Mouse (Mus musculus) hindbrain, embryonic 12.5 days (tissue): ENCODE data around the gene 1700123O20Rik. TPM values are rescaled to one million over a fixed set of nuclear protein-coding genes. Genes with fewer than 3 reads are reported as not detected.
A peak's percentile ranks its signal among the peaks of the same experiment; 100 is the strongest.

ENCODE experiments used
- ATAC-seq: fragments of 200-750 bp; cut with Nextera tagmentation; 2 replicates; pipeline ENCODE4 v1.8.0; 2017; ENCODE audit warnings: moderate TSS enrichment; ENCODE audit not compliant: low FRiP score
- H3K27ac ChIP-seq: fragments of 300-500 bp; sonication (generic); 2 replicates; pipeline ENCODE4 v1.5.1; 2016; ENCODE audit warnings: mild to moderate bottlenecking
- H3K27me3 ChIP-seq: fragments of 300-500 bp; sonication (generic); 2 replicates; pipeline ENCODE4 v1.6.1; 2016; ENCODE audit warnings: mild to moderate bottlenecking
- H3K36me3 ChIP-seq: fragments of 300-500 bp; sonication (generic); 2 replicates; pipeline ENCODE4 v1.6.1; 2016; ENCODE audit warnings: mild to moderate bottlenecking
- H3K4me1 ChIP-seq: fragments of 300-500 bp; sonication (generic); 2 replicates; pipeline ENCODE4 v1.6.1; 2016
- H3K4me2 ChIP-seq: fragments of 300-500 bp; sonication (generic); replicated peaks from 2 replicates; pipeline ENCODE4 v1.6.1; 2016; ENCODE audit warnings: mild to moderate bottlenecking
- H3K4me3 ChIP-seq: fragments of 300-500 bp; sonication (generic); 2 replicates; pipeline ENCODE4 v1.5.1; 2016; ENCODE audit warnings: mild to moderate bottlenecking
- H3K9ac ChIP-seq: fragments of 300-500 bp; sonication (generic); 2 replicates; pipeline ENCODE4 v1.6.1; 2016; ENCODE audit warnings: mild to moderate bottlenecking, moderate library complexity
- H3K9me3 ChIP-seq: fragments of 300-500 bp; sonication (generic); replicated peaks from 2 replicates; pipeline ENCODE4 v1.6.1; 2016; ENCODE audit warnings: mild to moderate bottlenecking
- WGBS: fragments of 180-500 bp; shearing (Covaris S2); methylation state at CpG from one replicate; pipeline ENCODE4 v1.1.7; 2016; 5-methylcytosine and 5-hydroxymethylcytosine counted together
- microRNA-seq: library from miRNA; unstranded; fragments of <30 nt; microRNA quantifications from one replicate; pipeline ENCODE4, GENCODE M21; 2017
- polyA plus RNA-seq: library from polyadenylated mRNA; unstranded; fragments of >200 nt; fragmentation: Nextera tagmentation; extraction: Ambion mirVana; gene quantifications from 2 replicates; pipeline ENCODE4 v1.2.1, GENCODE M21; 2016

Gene 1700123O20Rik
- polyA plus RNA-seq, 1 experiment from 2014 or later: 86.4 TPM

- no peaks in the 10 kb centered on the region for H3K36me3 ChIP-seq
- H3K4me1 ChIP-seq: no peaks in the 10 kb centered on the region
- no peak overlapping the region for H3K9ac ChIP-seq
- 79% methylated on average over 4 of the region's 4 CpGs for WGBS
- H3K27ac ChIP-seq: no peak overlapping the region
- H3K4me2 ChIP-seq: no peak overlapping the region
- H3K27me3 ChIP-seq: no peaks in the 10 kb centered on the region
- no peak overlapping the region for H3K4me3 ChIP-seq
- ATAC-seq: no peak
- H3K9me3 ChIP-seq: no peaks in the 10 kb centered on the region
Observed at GRCm38 (mm10) chr14:54734004-54734403, 48.0 kb downstream of the 1700123O20Rik start.

- no peak for ATAC-seq
- WGBS: 79% methylated on average over 4 of the region's 4 CpGs
Observed at GRCm38 (mm10) chr14:54735221-54735620, 49.2 kb downstream of the 1700123O20Rik start.

GRCm38 (mm10) chr14:54736555-54737552, 50.8 kb downstream of the 1700123O20Rik start:
- H3K36me3 ChIP-seq: no peaks in the 10 kb centered on the region
- H3K9me3 ChIP-seq: no peaks in the 10 kb centered on the region
- no peak overlapping the region for H3K4me3 ChIP-seq
- peak overlapping the region; percentile 46 for H3K27ac ChIP-seq
- no peaks in the 10 kb centered on the region for H3K27me3 ChIP-seq
- H3K4me2 ChIP-seq: no peak overlapping the region
- H3K9ac ChIP-seq: no peak overlapping the region
- WGBS: 68% methylated on average over 14 of the region's 14 CpGs
- ATAC-seq: no peak
- H3K4me1 ChIP-seq: no peaks in the 10 kb centered on the region

More at GRCm38 (mm10) chr14:54735221-54735620, 49.2 kb downstream of the 1700123O20Rik start:
- no peaks in the 10 kb centered on the region for H3K9me3 ChIP-seq
- no peaks in the 10 kb centered on the region for H3K4me1 ChIP-seq
- H3K27ac ChIP-seq: no peak overlapping the region
- no peaks in the 10 kb centered on the region for H3K36me3 ChIP-seq
- H3K4me2 ChIP-seq: no peak overlapping the region
- H3K9ac ChIP-seq: no peak overlapping the region
- H3K4me3 ChIP-seq: no peak overlapping the region
- no peaks in the 10 kb centered on the region for H3K27me3 ChIP-seq

GRCm38 (mm10) chr14:54737634-54738033, 51.6 kb downstream of the 1700123O20Rik start:
- Histone ChIP-seq H3K9ac (no peak overlapping the region), H3K27me3 (no peaks in the 10 kb centered on the region), H3K27ac (no peak overlapping the region), H3K4me1 (no peaks in the 10 kb centered on the region), H3K9me3 (no peaks in the 10 kb centered on the region), H3K4me2 (no peak overlapping the region), H3K4me3 (no peak overlapping the region), H3K36me3 (no peaks in the 10 kb centered on the region)
- ATAC-seq: no peak
- WGBS: 70% methylated on average over 10 of the region's 10 CpGs

Small RNA genes lying within 50 kb of the gene (microRNA-seq; reads per million reads assigned to microRNA genes)
- gene Mir6948: 1.1 reads per million

Other genes with a start within 250 kb of the 1700123O20Rik start
- gene Lrp10, start 222.1 kb upstream of the 1700123O20Rik start, polyA plus RNA-seq: 34.7 and 36.0 TPM in 2 replicates
- gene Rem2, start 210.1 kb upstream of the 1700123O20Rik start, polyA plus RNA-seq: 39.3 and 46.1 TPM in 2 replicates
- gene Prmt5, start 168.7 kb upstream of the 1700123O20Rik start, polyA plus RNA-seq: 98.8 and 99.3 TPM in 2 replicates
- gene Haus4, start 131.6 kb upstream of the 1700123O20Rik start, polyA plus RNA-seq: 32.4 and 37.2 TPM in 2 replicates
- gene Ajuba, start 108.7 kb upstream of the 1700123O20Rik start, polyA plus RNA-seq: 37.9 and 40.9 TPM in 2 replicates
- 8.2 and 9.1 TPM in 2 replicates for gene 4931414P19Rik, start 80.2 kb upstream of the 1700123O20Rik start, polyA plus RNA-seq
- 354 and 376 TPM in 2 replicates for gene Psmb5, start 68.2 kb upstream of the 1700123O20Rik start, polyA plus RNA-seq
- gene Psmb11, start 64.8 kb upstream of the 1700123O20Rik start, polyA plus RNA-seq: not detected in 2 replicates
- gene Gm17606, start 45.3 kb upstream of the 1700123O20Rik start, polyA plus RNA-seq: not detected in 2 replicates
- gene Cdh24, start 44.9 kb upstream of the 1700123O20Rik start, polyA plus RNA-seq: 10.3 and 10.9 TPM in 2 replicates
- gene Acin1, start 715 bp downstream of the 1700123O20Rik start, polyA plus RNA-seq: 158 and 168 TPM in 2 replicates
- 0.16 and 0.21 TPM in 2 replicates for gene Gm29776, start 12.6 kb downstream of the 1700123O20Rik start, polyA plus RNA-seq
- gene Cebpe, start 26.0 kb downstream of the 1700123O20Rik start, polyA plus RNA-seq: 0.31 TPM in 1 of 2 replicates, not detected in the other
- 3.9 and 5.7 TPM in 2 replicates for gene Slc7a8, start 95.7 kb downstream of the 1700123O20Rik start, polyA plus RNA-seq
- not detected in 2 replicates for gene Rnf212b, start 127.9 kb downstream of the 1700123O20Rik start, polyA plus RNA-seq
- 11.0 and 14.0 TPM in 2 replicates for gene Homez, start 184.7 kb downstream of the 1700123O20Rik start, polyA plus RNA-seq
- gene Ppp1r3e, start 191.3 kb downstream of the 1700123O20Rik start, polyA plus RNA-seq: 0.48 and 1.5 TPM in 2 replicates
- gene Bcl2l2, start 197.2 kb downstream of the 1700123O20Rik start, polyA plus RNA-seq: 3.6 and 3.7 TPM in 2 replicates
- 0.32 TPM in 1 of 2 replicates, not detected in the other for gene Gm20521, start 197.2 kb downstream of the 1700123O20Rik start, polyA plus RNA-seq
- gene Pabpn1, start 206.3 kb downstream of the 1700123O20Rik start, polyA plus RNA-seq: 200 and 201 TPM in 2 replicates
- gene Slc22a17, start 226.9 kb downstream of the 1700123O20Rik start, polyA plus RNA-seq: 135 and 137 TPM in 2 replicates
- gene Efs, start 239.9 kb downstream of the 1700123O20Rik start, polyA plus RNA-seq: 28.4 and 32.9 TPM in 2 replicates
- not detected in 2 replicates for gene Il25, start 246.5 kb downstream of the 1700123O20Rik start, polyA plus RNA-seq